Mouse (Mus musculus) urinary bladder, postnatal 10 days (tissue): Measurements from ENCODE around the gene Zwint.

ENCODE experiments used
- DNase-seq: peaks from one replicate; pipeline ENCODE4 v3.0.0; 2022; ENCODE audit warnings: low spot score

Zwint gene

GRCm38 (mm10) chr10:72654270-72655016 lies at the start of gene Zwint:
Zwint (plus strand) TSS chr10:72654845.
- DNase-seq, result peak; percentile 77

- DNase-seq, result no peak
Observed at GRCm38 (mm10) chr10:72613125-72613915, 41.3 kb upstream of the Zwint start.

- no peak for DNase-seq
Observed at GRCm38 (mm10) chr10:72616153-72616552, 38.5 kb upstream of the Zwint start.

GRCm38 (mm10) chr10:72620527-72620926 lies 34.1 kb upstream of the Zwint start:
- DNase-seq, result no peak

- DNase-seq, result no peak
Observed at GRCm38 (mm10) chr10:72623561-72623960, 31.1 kb upstream of the Zwint start.

GRCm38 (mm10) chr10:72634125-72634524 lies 20.5 kb upstream of the Zwint start:
- DNase-seq, result no peak

- no peak for DNase-seq
Observed at GRCm38 (mm10) chr10:72650867-72651266, 3.8 kb upstream of the Zwint start.

GRCm38 (mm10) chr10:72653797-72654196 lies 848 bp upstream of the Zwint start:
- no peak for DNase-seq

- no peak for DNase-seq
Observed at GRCm38 (mm10) chr10:72655017-72655509, 418 bp downstream of the Zwint start.

- DNase-seq, result no peak
Observed at GRCm38 (mm10) chr10:72659198-72659597, 4.6 kb downstream of the Zwint start.

GRCm38 (mm10) chr10:72660350-72660749 lies 5.7 kb downstream of the Zwint start:
- DNase-seq, result no peak

- no peak for DNase-seq
Observed at GRCm38 (mm10) chr10:72667856-72668255, 13.2 kb downstream of the Zwint start.

GRCm38 (mm10) chr10:72669086-72669485 lies 14.4 kb downstream of the Zwint start:
- no peak for DNase-seq

- DNase-seq, result no peak
Observed at GRCm38 (mm10) chr10:72675971-72676370, 21.3 kb downstream of the Zwint start.

- no peak for DNase-seq
Observed at GRCm38 (mm10) chr10:72676550-72676949, 21.9 kb downstream of the Zwint start.

GRCm38 (mm10) chr10:72679086-72679485 lies 24.4 kb downstream of the Zwint start:
- DNase-seq, result no peak

GRCm38 (mm10) chr10:72701092-72701491 lies 46.4 kb downstream of the Zwint start:
- no peak for DNase-seq

- no peak for DNase-seq
Observed at GRCm38 (mm10) chr10:72713754-72714153, 59.1 kb downstream of the Zwint start.
